Mouse (Mus musculus): ENCODE data around the gene Pigt.

Pigt gene

DNA sequence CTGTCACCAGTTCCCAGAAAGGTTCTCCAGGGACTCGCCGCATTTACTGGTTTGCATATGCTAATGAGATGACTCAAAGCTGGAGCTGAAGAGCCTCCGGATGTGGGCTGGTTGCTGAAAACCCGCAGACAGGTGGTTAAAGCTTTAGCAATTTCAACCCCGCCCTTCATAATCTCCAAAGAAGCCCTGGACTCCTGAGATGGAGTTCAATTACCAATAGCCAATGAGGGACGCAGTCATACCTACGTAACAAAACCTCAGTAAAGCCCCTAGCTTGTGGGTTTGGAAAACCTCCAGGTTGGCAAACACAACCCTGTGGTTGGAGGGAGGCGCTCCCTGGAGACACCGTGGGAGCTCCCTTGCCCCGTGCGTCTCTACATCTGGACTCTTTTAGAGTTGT is 24.5 kb downstream of the Pigt start:
- no peak for DNase-seq

DNA sequence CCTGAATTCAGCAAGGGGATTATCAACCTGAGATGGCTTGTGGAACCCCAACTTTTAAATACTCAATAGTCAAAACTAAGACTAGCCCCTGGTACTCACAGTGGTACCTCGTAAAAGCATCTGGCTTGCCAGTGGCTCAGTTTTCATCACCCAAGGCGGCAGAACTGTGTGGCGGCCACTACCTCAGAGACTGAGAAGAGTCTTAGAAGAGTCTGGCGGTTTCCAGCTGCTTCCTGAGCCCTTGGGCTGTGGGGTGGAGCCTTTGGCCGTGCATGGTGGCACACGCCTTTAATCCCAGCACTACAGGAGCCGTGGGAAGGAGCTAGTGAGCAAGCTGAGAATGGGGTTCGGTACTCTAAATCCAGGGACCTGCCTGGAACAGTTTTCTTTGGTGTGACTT is 25.0 kb downstream of the Pigt start:
- DNase-seq, result no peak

DNA sequence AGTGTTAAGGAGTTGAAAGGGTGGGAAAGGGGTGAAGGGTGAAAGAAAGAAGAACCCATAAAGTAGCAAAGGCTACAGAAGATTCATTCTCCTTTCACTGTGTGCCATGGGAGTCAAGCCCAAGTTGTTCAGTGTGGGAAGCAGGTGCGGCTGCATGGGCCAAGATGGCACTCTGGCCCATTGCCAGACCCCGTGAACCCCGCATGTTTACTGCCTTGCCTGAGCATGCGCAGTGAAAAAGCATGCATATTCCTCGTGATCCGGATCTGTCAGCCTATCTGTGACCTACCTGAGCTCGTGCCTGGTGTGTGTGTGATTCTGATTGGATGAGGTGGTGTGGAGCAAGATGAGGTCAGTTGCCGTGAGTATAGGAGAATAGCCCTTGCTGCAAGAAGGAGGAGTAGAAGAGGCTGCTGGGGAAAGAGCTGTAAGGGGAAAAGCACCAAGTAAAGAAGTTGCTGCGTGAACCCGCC is 26.0 kb downstream of the Pigt start:
- peak in 1 of 2 experiments; percentile 15 for DNase-seq

DNA sequence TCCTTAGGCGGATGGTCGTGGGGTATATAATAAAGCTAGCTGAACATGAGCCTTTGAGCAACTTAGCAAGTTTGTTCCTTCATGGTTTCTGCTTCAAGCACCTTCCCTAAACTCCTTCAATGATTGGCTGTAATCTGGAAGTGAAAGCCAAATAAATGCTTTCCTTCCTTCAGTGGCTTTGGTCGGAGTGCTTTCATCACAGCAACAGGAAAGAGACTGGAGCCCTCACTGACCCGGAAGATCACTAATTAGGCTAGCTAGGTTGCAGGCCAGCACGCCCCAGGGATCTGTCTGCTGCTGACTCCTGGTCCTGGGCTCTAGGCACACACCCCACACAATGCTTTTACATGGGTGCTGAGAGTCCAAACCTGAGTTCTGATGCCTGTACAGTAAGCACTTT is 31.2 kb downstream of the Pigt start:
- DNase-seq, result no peak

DNA sequence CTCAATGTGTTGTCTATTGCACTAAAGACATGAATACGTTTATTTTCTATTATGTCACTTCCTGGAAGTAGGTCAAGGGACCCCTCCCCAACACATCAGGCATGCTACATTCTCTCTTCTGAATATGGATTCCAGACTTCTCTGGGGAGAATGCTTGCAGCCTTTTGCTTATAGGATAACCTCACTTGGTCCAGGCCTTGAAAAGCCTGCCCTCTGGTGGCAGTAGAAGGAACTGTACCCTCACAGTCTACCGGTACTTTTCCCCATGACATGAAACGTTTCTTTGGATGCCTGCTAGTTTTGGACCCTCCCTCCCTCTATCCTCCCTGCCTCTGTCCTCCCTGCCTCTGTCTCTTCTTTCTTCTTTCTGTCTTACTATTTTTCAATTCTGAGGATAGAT is 33.8 kb downstream of the Pigt start:
- DNase-seq, result peak; percentile 68 to 88

DNA sequence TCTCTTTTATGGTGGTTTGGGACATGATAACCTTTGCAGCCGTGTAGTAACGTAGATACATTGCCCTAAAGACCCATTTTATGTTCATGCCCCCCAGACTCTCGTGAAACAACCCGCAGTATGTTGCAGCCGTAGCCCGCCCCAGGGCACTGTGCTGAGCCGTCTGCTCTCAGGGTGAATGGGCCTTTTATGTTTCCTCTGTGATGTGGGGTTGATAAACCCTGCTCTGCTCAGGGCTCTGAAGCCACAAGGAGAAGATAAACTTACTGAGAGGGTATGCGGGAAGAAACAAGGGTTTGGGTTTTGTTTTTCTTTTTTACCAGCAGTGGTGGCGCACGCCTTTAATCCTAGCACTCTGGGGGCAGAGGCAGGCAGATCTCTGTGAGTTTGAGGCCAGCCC is 37.0 kb downstream of the Pigt start:
- DNase-seq, result no peak

DNA sequence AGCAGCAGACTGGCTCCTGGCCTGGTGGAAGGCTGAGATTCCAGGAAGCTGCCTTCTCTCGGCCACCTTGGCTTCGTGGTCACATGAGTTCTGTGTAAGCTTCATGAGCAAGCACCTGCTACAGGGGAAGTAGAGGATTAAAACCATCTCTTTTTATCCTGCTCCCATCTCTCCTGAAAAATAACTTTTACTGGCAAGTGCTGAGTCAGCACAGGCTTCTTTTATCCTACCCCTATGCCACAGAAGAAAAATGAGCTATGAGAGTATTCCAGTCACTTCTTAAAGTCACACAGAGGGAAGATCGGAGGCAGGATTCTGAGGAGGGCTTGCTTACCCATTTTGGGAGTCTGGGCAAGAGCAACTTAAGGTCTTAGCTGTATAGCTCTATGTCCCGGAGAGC is 39.7 kb downstream of the Pigt start:
- no peak for DNase-seq

DNA sequence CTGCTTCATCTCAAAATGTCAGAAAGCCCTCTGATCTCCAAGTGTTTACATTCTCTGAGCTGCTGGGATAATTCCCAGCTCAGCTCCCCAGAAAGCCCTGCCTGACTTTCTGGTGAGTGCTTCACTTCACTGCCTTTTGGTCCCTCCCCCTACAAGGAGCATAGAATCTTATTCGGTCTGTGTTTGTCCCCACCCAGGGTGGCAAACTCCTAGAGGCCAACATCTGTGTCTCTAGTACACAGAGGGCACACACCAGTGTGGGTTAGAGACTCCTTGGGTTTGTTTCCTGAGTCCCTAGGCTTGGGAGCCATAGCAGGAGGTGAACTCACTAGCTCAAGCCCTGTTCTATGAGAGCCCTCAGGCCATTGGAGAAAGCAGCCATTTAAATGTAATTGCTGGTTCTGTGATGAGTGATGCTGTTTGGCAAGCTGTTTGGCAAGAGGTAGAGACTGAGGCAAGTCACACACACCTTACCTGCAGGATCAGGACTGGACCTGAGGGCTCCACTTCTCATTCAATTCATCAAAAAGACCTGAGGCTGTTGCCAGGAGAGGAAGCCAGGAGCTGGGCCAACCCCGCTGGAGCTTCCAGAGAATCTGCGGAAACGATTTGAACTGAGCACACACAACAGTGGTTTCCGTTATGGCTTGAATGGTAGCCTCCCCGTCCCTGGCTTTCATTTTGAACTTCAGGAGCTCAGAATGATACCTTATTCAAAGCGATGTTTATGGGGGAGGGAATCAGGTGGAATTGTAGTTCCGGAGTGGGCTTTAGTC is 43.5 kb downstream of the Pigt start:
- DNase-seq, result peak; percentile 31

DNA sequence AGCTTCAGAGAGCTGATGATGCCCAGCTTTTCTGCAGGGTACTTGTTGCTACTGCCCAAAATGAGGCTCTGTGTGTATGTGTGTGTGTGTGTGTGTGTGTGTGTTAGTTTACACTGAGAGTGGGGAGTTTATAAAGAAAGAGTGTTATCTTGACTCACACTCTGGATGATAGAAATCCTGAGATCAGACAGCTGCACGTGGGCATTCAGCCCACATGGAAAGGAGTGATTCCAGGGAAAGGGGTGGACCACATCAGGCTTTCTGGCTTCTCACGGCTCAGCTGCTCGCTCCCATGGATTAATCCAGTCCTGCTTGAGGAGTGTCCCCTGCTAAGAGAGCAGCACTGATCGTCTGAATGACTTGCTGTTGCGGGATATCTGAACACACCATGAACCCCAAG is 44.8 kb downstream of the Pigt start:
- no peak for DNase-seq

DNA sequence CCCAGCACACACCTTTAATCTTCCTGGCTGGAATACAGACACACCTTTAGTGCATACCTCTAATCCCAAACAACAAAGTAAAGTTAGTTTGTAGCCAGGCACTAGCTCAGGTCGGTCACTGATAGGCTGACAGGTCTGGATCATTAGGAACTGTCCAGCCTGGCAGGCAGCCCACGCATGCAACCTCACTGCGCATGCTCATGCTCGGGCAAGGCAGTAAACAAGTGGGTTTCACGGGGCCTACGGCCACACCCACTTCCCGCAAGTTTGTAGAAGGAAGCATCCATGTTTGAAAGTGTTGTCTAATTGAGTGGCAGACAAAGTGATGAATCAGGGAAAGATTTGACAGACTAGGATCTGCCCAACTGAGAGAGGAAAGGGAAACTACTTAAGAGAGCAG is 45.3 kb downstream of the Pigt start:
- DNase-seq, result peak in 1 of 2 experiments; percentile 26

DNA sequence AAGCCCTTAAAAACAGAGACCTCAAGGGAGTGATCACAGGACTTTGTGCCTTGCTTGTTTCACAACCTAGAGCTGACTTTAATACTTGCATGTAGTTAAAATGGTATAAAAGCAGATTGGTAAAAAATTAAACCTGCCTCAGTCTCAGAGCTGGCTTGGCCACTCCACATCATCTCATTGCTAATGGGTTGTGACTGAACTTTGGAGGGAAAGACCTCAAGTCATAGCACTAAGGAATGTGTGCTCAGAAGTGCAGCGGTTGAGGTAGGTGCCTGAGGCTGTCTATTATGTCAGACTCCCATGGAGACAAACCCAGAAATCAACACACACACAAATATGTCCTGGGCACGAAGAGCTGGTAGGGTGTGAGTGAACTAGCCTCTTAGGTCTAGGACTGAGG is 46.4 kb downstream of the Pigt start:
- peak; percentile 41 to 80 for DNase-seq

DNA sequence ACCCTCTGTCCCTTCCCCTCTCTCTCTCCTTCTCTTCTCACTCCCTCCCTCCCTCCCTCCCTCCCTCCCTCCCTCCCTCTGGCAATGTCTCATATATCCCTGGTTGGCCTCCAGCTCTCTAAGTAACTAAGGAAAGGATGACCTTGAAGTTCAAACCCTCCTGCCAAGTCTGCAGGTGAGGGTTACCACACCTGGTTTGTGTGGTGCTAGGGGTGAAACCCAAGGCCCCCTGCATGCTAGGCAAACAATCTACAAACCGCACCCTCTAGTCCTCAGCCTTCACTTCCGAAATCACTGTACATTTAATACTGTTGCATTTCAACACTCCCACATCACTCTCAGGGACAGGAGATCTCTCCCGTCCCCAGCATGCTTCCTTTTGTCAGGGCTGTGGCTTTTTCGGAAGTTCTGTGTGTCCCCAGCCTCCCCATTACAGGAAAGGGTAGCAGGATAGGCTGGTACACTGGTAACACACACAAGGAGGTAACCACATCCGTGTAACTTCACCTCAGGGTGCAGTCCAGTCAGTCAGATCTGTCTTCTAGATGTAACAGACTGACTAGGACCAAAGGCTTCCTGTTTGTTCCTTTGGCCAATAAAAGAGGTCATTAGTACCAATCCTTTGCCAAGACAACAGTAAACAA is 47.3 kb downstream of the Pigt start:
- no peak for DNase-seq

DNA sequence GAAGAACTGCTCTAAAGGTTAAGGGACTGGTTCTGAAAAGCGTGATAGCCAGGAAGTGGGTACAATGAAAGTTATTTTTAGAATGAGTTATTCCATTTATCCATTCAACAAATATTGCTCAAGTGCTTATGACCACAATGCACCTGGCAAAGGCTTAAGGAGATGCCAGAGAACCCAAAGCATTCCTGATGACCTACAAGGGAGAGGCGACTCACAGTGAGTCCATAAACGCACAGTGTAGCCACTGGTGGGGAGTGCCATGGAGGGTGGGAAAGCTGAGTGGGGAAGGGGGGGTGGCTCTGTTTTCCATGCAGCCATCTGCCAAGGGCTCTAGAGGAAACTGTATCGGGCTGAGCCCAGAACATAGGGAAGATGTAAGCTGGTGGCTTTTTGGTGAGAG is 52.0 kb downstream of the Pigt start:
- DNase-seq, result no peak

DNA sequence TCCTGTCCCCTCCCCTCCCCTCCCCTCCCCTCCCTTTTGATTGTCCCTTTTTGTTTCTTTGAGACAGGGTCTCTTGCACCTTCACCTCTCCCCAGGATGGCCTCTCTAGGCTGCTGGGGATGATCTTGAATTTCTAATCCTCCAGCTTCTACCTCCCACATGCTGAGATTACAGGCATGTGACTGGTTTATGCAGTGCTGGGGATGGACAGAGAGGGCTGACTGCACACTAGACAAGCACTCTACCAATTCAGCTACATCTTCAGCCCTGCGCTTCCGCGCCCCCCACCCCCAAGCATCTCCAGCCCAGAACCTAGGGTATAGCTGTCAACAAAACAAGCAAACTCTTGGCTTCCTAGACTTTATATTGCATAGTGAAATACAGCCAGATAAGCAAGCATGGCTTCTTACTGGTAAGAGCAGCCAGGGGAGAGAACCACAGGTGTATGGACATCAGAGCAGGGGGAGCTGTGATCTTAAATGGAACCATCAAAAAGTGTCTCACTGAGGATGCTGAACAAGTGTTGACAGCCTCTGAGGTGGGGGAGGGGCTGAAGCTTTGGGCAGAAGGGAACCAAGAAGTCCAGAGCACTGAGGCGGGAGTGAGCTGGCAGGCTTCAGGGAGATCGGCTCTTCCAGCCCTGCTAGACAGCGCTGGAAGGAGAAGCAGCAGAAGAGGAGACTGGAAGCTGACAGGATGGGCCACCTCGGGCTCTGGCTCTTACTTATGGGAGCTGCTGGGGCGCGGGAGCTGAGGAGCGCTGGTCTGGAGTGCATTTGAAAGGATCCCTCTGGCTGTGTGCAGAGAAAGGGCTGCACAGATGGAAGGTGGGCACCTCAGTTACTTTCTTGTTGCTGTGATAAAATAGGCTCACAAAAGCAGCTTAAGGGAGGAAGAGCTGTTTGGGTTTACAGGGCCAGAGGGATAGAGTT is 52.9 kb downstream of the Pigt start:
- DNase-seq, result no peak

DNA sequence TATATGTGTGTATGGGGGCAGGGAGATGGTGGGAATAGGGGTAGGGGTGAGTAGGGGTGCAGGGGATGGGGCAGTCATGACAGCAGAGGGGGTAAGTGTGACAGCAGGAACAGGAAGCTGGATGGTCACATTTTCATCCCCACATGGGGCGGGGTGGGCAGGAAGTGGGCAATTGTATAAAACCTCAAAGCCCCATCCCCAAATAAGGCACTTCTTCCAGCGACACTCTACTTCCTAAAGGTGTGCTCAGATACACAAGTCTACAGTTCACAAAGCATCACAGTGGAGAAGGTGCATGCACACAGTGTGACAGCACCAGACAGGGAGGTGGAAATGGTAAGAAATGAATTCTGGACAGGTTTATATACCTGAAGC is 53.6 kb downstream of the Pigt start:
- DNase-seq, result no peak

DNA sequence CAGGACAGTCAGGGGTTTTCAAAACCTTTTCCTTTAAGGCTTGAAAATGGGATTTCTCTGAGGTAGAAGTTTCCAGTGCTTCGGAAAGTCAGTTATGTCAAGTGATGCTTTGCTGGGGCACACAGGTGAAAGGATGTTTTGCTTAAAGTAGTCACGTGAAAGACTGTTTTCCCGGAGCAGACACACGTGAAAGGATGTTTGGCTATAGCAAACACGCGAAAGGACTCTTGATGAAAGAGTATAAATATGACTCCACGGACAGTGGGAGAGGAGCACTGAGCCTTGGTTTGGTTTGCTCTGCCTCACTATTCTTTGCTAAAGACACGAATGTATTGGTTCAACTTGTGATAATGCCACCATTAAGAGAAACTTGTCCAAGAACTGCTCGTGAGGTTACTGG is 54.2 kb downstream of the Pigt start:
- DNase-seq, result no peak
